Mouse (Mus musculus): ENCODE measurements around the gene Rtn3.

Gene Rtn3

DNA sequence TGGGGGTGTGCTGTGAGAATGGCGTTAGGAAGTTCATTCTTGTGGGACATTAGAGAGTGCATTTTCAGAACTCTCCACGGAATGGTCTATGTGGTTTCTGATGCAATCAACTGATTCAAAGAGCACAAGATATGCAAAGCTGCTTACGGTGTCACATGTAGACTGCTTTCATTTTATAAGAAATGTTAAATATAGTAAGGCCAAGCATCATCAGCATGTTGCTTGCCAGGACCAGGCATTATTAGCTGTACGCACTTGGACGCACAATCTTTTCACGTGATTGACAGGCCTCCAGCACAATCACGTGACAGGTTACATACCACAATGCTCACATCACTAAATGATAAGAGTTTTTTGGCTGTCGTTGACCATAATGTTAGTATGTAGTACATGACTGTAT, 4.6 kb upstream of the Rtn3 start:
- DNase-seq (ENCODE audit: low read depth) = no peak

DNA sequence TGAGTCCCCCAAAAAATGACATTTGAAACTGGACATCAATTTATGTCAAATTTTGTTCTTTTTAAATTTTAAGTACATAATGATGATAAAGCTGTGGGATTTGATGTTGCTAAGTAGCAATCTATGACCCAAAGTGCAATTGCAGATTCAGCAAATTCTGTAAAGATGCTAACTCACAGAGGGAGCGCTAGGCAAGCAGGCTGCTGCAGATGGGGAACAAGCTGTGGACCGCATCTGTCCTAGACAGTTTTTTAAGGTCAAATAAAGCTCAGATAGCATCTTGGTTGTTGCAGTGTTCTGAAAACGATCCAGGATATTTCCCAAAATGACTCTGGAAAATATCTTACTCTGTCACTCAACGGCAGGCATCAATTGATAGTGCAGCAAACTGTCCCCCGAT, 995 bp upstream of the Rtn3 start:
- DNase-seq (ENCODE audit: low read depth) = no peak

DNA sequence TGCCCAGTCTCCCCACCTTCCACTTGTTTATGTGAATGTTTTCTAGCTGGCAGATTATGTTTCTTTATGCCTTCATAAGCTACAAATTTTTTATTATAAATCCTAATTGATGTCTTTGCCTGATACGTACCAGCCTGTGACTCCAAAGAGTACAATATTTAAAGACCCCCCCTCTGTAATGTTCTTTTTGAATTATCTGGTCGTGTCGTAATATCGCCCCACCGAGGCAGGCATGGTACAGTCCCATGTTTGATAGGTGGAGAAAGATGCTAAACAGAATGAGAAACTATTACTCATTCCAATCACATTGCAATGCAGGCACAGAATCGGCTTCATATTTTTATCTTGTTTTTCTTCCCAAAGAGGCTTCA, 416 bp upstream of the Rtn3 start:
- no peak for DNase-seq (ENCODE audit: low read depth)

DNA sequence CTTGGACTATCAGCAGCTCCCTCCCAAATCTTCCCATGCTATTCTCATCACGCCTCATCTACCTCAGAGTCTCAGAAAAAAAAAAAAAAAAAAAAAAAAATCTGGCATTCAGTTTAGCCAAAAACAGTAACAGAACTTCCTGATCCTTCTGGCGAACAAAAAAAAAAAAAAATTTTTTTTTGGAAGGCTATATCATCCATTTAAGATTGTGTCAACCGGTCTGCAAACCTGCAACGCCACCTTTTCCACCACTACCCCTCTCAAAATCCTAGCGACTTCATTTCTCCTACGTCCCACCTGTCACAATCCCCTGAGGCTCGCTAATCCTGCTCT, 849 bp downstream of the Rtn3 start:
- DNase-seq (ENCODE audit: low read depth) = no peak

DNA sequence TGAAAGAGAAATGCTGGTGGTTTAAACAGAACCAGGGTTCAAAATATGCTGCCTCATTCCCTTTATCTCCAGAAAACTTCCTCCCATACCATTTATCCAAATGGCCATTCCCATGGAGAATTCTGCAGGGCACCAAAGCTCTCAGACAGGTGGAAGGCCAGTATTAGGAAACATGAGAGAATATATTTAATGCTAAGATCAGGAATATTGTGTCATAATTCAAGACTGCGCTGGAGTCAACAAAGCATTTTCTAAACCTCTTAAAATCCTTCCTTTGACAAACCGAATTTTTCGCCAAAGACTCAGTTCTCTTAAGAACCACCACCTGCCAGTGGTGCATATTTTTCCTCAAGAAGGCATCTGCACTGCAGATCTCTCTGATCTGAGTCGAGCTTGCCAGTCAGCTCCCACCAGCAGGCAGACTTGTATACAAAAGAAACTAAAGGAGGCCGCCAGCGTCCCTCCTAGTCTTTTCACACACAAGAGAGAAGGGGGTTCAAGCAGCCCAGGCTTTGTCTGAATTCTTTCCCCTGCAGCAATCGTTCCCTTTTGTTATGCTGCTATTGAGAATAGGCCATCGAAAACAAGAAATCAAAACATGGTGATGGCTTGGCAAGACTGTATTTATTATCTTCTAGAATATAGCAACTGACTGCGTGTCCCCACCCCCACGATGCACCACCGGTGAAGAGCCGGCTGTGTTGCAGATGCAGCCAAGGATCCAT, 1.4 kb downstream of the Rtn3 start:
- DNase-seq (ENCODE audit: low read depth) = no peak

DNA sequence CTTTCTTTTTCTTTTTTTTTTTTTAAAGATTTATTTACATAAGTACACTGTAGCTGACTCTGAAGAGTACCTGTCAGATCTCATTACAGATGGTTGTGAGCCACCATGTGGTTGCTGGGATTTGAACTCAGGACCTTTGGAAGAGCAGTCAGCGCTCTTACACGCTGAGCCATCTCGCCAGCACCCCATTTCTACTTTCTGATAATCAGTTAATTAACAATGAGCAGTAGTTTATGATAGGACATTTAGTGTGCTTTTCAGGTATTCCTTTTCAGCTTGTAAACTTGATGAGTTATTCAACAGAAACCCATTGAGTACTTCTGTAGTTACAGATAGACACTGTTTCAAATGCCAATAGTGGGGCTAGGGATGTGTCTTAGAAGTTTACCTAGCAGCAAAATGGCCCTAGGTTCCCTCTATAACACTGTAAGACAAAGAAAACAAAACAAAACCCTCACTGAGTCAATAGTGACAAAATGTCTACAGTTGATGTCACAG, 3.3 kb downstream of the Rtn3 start:
- DNase-seq (ENCODE audit: low read depth) = no peak

DNA sequence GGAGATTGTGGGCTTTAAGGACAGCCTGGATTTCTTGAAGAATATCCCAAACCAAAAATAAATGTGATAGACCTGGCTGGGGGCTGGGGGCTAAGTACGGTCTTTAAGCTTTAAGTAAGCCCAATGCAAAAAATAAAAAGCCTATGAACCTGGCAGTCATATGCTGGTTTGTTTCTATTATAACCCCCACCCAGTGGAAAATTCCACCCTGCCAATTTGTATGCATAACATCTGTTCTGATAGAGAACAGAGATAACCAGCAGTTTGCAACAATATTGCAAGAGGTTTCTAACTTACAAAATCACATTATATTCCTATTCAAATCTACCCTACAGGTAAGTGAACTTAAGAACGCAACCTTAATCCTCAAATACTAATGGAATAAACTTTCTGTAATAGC, 12.4 kb downstream of the Rtn3 start:
- DNase-seq (ENCODE audit: low read depth) = no peak

DNA sequence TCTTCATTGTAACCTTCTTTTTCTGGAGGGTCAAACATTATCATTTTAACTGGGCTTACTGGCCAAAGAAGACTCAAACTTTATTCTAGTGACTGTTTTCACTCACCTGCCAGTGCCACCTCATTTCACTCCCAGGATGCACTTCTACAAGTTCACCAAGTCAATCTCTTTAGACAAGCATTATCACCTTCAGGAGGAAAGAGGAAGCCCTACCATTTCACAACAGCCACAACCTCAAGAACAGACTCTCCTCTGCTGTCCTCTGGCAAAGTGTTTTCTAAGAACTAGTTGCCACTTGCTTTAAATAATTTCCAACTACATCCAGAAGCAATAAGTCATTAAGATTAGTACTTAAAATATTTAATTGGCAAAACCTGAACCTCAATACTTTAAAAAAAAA, 15.2 kb downstream of the Rtn3 start:
- no peak for DNase-seq (ENCODE audit: low read depth)

DNA sequence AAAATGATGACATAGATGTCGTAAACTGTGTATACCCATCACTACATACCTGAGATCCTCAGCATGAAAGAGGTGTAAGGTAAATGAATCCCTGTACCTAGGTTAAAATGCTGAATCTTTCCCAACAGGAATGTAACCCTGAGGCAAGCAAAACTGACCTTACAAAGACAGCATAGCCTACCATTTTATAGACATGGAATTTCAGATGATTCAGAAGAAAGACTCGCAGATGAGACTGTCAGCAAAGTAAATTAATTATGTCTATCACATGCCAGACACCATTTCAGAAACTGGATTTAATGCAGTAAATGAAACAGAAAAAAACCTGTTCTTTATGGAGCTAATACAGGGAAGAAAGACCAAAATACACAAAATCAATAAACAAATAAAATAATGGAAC, 23.7 kb downstream of the Rtn3 start:
- DNase-seq (ENCODE audit: low read depth) = no peak

DNA sequence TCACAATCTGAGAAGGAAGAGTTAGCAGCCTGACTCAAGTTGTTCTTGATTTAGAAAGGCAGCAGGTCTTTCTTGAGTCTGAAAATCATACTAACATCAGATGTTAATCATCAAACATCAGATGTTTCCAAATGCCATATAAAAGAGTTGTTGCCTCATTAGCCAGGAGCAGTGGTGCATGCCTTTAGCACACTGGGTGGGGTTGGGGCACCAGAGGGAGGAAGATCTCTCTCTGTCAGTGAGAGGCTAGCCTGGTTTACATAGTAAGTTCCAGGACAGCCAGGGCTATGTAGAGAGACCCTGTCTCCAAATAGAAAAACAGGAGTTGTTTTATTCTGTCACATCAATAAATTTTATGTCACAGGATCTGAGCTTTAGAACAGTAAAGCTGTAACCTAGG, 24.2 kb downstream of the Rtn3 start:
- DNase-seq (ENCODE audit: low read depth) = no peak

DNA sequence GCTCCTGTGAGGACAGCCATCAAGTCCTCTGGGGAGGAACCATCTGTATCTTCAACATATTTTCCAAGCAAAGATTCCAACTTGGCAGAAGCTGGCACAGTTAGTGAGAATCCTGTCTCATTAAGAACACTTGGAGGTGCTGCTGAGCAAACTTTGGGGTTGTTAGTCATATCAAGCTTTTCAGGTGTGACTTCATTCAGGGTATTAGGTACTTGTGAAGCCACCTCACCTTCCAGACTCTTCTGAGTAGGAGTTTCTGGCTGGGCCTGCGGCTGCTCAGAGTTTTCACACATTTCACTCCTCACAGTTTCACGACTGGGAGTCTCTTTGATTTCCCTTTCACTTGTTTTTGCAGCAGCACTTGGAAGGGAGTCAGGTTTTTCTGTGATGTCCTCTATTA, 26.3 kb downstream of the Rtn3 start:
- DNase-seq (ENCODE audit: low read depth) = no peak

DNA sequence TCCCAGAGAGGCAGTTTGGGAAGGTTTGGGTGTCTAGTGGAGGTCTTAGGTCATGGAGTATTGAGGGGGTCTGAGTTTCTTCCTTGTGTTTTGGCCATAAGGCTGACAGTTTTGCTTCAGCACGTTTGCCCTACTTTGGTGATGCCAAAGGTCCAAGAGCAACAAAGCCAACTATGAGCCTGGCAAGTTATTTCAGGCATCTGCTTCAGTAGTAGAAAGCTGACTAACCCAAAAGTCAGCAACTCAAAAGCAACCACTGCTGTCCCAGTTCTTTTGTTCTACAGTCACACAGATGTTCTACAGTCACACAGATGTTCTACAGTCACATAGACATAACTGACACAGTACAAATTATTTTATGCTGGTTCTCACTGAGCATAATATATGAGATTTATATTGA, 37.5 kb downstream of the Rtn3 start:
- DNase-seq (ENCODE audit: low read depth) = no peak

DNA sequence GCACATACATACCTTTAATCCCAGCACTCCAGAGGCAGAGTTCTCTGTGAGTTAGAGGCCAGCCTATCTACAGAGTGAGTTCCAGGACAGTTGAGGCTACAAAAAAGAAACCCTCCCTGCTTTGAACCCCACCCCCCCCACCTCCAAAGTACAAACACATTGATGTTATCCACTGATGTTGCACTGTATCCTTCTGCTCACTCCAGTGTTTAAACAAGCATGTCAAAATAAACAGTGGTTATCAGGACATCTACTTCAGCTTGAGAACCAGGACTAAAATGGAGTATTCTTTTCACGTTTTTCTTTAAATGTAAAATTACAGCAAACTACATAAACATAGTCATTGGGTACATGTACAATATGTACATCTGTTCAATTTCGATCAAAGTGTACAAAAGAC, 38.0 kb downstream of the Rtn3 start:
- no peak for DNase-seq (ENCODE audit: low read depth)

DNA sequence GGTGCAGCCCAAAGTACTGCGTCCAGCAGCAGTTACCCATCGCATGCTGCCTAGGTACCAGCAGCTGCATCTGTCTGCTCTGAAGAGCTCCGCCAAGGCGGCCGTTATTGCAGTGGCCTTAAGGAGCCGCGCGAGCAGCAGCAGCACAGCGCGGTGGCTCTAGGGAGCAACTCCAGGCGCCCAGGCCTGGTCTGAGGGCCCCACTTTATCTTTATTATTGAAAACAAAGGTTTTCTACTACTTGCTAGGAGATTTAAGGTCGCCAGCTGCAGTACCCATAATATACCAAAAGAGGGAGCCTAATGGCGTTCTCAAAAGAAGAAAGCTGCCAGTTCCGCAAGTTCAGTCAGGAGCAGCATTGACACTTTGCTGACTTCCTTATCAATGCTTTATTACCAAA, 41.6 kb downstream of the Rtn3 start:
- no peak for DNase-seq (ENCODE audit: low read depth)

DNA sequence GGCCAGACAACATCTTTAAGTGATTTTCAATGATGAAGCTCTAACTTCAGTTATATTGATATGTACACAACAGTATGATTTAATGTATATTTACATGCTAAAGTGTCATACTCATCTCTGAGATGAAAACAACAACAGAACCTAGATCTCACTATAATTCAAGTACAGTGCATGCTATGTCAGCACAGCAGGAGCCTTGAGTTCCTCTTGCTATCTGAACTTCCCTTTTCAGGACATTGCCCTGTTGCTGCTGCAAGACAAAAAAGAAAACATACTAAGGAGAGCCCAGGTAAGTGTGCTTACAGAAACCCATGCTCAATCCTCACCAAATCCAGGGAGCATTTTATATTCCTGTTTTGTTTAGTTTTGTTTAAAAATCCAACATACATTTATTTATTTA, 44.8 kb downstream of the Rtn3 start:
- DNase-seq (ENCODE audit: low read depth) = no peak

DNA sequence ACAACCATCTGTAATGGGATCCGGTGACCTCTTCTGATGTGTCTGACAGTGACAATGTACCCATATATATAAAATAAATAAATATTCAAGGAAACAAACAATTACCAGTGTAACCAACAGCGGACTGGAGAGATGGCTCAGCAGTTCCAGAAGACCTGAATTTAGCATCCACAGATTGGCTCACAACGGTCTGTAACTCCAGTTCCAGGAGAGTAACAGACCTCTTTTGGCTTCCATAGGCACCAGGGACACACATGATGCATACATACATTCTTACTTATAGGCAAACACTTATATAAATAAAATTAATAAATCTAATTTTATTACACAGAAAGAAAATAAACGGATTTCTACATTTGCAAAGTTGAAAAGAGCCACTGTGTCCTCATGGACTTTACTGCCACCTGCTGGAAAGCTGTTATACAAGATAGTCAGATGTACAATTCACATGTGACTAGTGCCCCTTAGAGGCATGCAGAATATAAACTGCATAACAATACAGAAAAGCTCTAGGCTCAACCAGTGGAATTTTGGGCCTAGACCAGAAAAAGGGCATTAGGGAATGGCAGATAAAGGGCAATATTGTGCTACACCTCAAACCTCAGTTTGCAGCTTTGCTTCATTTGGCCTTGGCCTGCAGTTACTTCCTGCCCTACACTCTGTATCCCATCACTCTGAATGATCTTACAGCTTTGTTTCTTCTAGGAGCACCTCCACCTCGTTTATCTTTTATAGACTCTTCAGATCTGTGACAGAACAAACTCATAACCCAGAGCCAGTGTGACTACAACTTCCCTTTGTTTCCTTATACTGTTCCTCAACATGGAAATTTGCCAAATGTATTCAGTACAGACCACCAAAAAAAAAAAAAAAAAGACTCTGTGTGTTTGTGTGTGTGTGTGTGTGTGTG, 46.8 kb downstream of the Rtn3 start:
- DNase-seq (ENCODE audit: low read depth) = no peak

DNA sequence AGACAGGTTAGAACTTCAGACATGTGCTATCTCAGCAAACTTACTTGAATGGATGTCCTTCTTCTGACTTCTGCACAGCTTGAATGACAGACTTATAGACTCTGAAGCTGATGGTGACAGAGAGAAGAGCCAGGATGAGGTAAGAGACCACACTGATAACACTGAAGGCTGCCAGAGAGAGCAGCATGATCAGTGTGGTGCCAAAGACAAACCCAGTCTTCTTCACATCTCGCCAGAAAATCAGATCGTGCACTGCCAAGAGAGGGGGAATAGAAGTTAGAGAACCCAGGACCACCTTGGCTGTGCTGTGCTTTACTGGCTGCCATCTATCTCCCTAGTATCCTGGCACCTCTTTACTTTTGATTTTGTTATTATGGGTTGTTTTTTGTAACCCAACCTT, 48.2 kb downstream of the Rtn3 start:
- no peak for DNase-seq (ENCODE audit: low read depth)

DNA sequence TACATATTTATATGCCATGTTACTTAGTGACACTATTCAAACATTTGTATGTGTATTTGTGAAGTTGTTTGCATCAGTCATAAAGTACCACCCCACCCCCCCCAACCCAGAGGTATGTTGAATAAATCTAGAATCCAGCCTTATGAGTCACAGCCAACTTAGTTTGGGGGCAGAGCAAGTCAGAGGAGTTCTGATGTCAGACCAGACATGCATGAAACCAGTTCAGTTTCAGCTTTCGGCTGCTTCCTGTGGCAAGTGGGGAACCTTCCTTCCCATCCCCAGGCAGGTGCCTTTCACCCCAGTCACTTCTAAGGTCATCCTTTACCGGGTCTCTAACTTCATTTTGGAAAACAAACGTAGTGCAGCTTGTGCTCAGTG, 57.7 kb downstream of the Rtn3 start:
- DNase-seq (ENCODE audit: low read depth) = no peak

DNA sequence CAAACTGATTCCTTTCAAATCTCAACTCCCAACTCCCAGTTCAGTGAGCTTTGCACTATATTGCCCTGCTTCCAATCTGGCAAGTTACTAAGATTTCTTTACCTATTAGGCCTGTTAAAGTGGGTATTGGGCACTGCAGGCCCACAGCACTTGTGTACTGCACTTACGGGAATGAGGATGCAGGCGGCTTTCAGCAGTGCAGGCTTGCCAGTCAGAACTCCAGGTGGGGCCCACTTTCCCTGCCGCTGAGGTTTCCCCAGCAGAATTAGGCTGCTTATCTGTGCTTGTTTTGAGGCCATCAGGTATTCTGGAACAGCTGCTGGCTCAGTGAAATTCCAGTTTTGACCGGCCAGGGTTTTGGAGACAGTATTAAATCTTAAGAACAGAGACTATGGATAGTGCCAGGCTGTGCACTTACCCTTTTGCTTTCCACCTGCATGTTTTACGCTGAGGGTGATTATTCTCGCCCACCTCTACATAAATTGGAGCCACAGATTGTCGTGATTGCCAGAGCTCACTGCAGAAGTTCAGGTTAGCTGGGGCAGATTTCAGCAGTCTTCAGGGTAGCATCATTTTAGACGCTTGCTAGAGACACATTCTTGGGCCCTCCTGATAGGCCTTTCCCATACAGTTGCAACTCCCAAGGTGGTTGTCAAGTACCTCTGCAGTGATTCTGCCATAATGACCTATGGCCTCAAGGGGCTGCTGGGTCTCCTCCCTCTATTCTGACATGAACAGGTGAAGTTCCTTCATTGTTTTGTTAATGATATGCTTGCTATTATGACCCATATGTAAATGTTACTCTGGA, 58.3 kb downstream of the Rtn3 start:
- DNase-seq (ENCODE audit: low read depth) = no peak

DNA sequence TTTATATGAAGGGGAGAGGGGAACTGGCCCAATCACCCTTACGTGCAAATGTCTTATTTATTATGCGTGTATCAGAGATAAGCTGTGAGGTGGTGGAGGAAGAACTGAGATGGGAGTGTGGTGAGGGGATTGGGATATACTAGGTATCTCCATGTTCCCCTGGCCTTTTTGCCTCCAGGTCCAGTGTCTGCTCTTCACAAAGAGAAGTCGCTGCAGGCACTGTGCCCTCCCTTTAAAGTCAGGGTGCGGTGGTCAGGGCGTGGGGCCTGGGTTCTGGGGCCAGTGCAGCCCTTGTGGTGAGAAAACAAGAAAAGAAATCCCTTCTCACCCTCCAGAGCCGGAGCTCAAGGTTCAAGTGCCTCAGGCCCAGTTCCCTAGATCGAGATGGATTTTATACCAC, 59.0 kb downstream of the Rtn3 start:
- no peak for DNase-seq (ENCODE audit: low read depth)

DNA sequence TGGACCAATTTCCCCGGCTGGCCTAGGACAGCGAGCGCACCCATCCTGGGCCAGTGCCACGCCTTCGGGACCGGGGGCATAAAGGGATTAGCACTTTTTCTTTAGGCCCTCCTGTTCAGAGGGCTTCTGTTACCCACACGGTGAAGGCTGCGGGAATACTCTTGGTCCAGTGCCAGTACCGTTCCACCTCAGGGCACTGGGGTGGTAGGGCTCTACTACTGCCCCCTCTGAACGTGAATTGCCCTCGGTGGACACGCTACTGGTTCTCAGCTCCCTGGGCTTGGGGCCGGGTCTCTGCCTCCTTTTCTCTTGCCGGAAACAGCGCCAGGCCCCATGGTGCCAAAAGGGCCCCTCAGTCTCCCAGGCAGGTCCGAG, 59.4 kb downstream of the Rtn3 start:
- DNase-seq (ENCODE audit: low read depth) = no peak

DNA sequence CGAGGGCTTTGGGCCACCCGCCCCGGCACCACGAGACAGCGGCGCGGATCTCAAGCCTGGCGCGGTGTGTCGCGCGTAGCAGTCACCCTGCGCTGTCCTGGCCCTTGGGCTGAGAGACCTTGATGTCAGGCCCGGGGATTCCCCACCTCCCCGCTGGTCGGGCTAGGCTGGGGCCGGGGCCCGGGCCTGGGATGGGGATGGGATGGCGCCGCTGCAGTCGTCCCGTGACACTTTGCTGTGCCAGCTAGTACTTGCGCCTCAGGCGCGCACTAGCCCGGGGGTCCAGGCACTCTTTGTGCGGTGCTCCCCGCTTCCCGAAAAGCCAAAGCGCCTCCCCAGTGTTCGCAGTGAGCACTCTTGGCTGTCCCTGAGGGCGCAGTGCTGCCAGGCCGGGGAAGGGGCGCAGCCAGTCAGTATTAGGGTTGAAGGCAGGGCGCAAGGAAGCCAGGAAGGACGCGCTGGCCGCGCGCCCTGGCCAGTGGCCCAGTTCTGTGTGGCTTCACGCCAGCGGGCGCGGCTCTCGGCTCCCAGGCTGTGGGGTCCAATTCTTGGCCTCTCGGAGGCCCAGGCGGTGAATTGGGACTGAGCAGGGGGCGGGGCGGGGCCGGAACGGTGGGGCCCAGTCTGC, 59.9 kb downstream of the Rtn3 start:
- peak; percentile 82 for DNase-seq (ENCODE audit: low read depth)

DNA sequence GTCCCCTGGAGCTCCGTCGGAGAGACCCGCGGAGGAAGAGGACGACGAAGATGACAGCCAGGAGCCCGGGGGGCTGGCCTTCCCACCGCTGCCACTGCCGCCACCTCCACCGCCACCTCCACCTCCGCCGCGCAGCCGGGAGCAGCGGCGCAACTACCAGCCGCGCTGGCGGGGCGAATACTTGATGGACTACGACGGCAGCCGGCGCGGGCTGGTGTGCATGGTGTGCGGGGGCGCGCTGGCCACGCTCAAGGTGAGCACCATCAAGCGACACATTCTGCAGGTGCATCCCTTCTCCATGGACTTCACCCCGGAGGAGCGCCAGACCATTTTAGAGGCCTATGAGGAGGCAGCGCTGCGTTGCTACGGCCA, 60.4 kb downstream of the Rtn3 start:
- DNase-seq (ENCODE audit: low read depth) = no peak
